Mouse (Mus musculus): ENCODE measurements at regions not wholly inside any gene's neighbourhood (a gene's known extent, or its start where the extent isn't known, plus 50 kb on each side); places are given as distances from the start of the nearest gene placed in this dataset.
A peak's percentile ranks its signal among the peaks of the same experiment; 100 is the strongest.
"Not testable (repeated sequence)": the region's sequence is repeated elsewhere in the genome, so short reads cannot be mapped to it uniquely, and the experiment has no call there.

DNA sequence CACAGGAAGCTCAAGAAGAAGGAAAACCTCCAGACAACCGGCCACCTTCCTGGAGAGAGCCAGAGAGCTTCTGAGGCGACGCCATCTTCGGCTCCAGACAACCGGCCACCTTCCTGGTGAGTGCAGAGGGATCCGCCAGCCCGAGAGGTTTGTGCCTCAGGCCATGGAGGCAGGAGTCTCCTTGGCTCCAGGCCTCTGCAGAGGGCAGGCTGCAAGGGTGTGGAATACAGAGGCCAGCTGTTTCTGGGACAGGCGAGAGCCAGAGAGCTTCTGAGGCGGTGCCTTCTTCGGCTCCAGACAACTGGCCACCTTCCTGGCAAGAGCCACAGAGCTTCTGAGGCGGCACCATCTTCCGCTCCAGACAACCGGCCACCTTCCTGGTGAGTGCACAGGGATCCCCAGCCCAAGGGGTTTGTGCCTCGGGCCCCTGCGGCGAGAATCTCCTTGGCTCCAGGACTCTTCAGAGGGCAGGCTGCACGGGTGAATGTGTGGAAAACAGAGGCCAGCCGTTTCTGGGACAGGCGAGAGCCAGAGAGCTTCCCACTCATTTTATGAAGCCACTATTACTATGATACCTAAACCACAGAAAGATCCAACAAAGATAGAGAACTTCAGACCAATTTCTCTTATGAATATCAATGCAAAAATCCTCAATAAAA lies 441.4 kb downstream of the Arl6ip6 start:
- DNase-seq: not testable (repeated sequence)

DNA sequence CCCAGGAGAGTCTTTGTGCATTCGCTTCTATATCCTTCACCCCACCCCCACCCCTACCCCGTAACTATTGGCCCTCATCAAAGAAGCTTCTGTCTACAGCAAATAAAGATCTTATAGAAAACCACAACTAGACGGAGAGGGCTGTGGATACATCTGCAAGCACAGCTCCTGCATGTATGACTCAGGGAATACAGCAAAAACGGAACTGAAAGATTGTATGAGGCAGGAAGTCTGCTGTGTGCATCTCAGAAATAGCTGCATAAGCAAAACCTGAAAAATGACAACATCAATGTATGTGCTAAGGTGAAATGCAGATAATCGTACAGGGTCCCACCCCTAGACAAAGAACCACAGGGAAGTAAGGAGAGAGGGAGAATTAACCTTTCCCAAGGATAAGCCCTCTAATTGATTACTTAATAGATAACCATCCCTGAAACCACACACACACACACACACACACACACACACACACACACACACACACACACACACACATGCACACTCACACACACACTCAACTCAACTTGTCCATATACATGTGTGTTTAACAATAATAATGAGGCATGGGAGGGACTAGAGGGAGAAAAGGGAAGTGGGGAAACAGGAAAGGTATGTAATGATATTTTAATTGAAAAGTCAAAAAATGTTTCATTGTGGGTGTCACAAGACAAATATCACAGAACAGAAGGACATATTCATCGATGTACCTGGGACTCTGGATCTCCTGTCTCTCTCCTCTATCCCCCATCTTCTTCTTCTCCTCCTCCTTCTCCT lies 416.6 kb downstream of the Rprm start:
- no peak for DNase-seq

DNA sequence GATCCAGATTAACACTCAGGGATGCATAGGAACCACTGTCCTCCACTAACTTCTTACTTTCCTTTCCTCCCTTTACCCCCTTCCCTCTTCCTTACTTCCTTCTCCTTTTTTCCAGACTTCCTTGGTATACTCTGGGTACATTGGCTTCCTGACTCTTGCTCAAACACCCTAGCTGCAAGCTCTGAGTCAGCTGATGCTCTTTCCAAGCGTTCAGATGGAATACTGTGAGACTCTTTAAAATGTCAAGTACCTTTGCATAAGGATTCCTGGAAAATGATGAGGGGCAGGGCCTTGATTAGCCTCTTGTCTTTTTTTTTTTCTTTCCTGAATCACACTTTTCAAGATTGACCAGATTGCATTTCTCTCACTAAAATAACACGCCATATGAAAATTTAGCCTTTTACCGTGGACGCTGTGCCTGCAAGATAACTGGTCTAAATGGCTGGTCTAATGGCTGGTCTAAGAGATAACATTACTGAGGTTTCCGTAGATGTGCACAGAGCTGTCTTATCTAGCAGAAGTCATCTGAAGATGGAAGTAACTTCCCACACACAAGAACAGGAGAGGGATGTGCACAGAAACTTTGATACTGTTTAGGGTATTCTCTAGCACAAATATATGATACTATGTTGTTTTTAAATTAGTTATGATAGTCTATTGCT lies 404.9 kb downstream of the Rprm start:
- DNase-seq: no peak

DNA sequence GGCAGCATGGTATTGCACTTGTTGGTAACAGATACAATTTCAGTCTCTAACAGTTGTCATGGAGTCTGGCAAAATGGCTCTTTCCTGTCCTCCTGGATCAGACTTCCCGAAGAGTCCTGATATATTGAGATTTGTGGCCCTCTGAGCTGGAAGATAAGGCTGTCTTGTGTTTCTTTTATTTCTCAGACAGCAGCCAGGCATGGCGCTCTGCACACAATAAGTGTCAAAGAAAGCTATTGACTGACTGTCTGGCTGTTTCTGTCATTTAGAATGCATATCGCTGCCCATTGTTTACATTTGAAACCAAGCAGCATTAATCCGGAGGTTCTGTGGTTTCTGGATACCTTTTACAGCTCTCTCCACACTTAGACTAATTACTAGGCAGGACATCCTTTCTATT lies 402.8 kb downstream of the Rprm start:
- DNase-seq: no peak

DNA sequence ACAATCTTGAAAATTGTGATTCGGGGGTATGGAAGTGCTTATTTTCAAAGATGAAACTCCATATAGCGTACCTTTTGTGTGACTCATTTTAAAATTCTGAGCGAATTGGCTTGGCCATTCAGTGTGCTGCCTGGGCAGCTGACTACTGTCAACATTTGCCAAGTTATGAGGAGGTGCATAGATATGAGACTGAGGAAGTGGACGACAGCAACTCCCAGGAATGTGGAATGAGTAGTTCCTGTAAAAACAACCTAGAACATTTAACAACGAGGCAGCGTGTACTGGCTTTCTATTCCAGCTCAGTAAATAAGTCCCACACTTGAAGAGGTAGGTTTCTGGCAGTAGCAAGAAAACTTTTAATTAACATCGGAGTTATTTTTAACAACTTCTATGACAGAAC lies 398.1 kb downstream of the Rprm start:
- DNase-seq: no peak

DNA sequence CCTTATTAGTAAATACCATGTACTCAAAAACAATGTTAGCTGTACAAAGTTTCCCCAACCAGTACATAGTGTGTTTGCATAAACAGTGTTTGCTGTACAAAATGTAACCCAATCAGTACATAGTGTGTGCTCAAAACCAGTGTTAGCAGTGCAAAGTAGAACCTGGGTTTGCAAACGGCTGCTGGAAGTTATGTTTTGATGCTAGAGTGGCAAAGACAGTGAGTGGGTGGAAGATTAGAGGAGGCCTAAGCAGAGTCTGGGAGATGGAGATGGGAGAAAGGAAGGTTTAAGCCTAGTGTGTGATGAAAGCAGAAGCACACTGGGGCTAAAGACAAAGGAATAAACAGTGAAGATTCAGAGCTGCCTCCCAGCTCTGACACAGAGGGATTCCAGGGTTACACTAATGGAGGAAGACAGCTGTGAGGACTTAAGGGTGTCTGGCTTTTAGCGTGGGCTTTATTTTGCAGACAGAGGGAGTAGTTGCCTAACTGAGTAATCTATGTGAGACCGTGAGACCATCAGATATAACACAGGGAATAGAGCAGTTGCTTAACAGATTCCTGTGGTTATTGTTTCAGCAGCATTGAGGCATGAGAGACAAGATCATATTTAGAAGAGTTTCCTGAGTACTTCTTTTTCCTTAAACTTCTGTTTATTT lies 396.0 kb downstream of the Rprm start:
- DNase-seq: no peak

GRCm38 (mm10) chr2:53691580-53692118 lies 393.7 kb downstream of the Rprm start:
- no peak for DNase-seq

DNA sequence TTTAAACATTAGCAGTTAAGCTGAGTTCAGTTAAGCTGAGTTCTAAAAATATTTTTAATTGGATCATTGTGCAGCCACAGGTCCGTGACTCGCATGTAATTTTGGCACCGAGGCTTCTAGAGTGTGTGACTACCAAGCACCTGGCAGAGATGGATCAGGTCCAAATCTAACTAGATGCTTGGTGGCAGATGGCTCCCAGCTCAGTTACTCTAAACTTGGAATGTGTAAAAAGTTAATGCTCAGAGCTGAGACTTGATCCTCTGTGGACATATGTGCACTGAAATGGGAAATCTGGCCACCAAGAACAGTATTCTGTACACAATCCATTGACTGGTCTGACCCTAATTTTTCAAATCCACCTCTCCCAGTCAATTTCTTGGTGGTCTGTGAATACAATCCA lies 374.1 kb downstream of the Rprm start:
- DNase-seq: peak; percentile 77

GRCm38 (mm10) chr2:53713106-53713640 lies 372.2 kb downstream of the Rprm start:
- no peak for DNase-seq

DNA sequence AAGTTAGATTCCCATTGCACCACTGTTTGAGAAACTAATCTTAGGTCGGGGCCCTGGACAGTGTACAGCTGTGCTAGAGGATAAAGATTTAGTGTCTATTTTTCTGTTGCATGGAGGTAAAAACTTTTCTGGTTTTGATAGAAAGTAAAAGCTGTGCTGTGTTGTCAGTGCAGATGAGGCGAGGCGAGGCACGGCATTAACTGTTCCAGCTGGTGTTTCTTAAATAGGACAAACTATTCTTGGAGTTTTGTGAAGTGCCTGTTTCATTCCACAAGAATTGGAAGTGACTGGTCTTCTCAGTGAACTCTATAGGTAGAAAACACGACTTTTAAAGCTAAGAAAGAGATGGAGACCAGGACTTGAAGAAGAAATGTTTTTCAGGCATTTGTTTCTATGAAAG lies 370.3 kb downstream of the Rprm start:
- no peak for DNase-seq

- no peak for DNase-seq
Observed at GRCm38 (mm10) chr2:53723231-53723630, 362.1 kb downstream of the Rprm start.

GRCm38 (mm10) chr2:53728693-53729092 lies 356.7 kb downstream of the Rprm start:
- DNase-seq: no peak

DNA sequence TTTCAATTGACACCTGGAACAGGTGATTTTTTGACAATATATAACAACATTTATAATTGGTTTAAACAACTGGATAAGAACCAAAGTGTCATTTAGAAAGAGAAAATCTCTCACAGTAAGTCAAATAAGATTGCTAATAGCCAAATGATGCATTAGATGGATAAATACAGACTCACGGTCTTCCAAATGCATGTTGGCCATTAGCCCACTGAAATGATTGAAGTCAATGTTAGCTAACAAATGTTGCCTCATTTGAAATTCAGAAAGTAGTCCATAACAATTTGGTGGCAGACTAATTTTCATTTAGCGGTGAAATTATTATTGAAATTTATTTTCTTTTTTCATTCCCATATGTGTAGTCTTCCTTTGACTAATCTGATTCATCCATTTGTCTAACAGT lies 354.9 kb downstream of the Rprm start:
- no peak for DNase-seq

DNA sequence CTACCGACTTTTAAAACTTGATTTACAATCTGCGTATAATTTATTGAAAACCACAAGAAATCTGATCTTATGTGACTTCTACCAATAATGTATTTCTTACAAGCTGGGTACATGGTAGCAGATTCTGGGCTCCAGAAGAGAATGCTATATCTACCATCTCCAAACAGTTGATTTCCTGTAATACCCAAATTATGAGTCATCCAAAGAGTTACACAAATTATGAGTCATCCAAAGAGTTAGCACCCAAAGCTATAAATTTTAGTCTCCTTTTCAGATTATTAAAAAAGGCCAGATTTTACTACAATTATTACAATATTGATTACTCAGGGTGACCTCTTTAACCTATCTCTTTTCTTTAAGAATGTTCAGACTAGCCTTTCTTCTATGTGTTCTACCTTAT lies 321.9 kb downstream of the Rprm start:
- no peak for DNase-seq

DNA sequence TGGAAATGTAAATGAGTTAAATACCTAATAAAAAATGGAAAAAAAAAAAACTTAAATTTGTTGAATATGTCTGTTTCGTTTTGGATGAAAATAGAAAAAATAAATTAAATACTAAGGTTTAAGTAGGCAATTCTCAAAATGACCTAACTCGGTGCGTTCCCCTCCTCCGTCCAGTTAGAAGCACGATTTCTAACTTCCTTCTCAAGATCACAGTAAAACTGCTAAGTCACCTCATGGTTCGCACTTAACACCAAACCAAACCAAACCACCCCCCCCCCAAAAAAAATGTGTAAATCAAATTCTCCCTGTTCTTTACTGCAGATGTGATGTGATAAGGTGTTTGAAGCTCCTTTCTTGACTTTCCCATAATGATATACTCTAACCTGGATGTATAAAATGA lies 303.3 kb downstream of the Rprm start:
- not testable (repeated sequence) for DNase-seq

- DNase-seq: not testable (repeated sequence)
Observed at GRCm38 (mm10) chr2:53788599-53788998, 296.8 kb downstream of the Rprm start.

DNA sequence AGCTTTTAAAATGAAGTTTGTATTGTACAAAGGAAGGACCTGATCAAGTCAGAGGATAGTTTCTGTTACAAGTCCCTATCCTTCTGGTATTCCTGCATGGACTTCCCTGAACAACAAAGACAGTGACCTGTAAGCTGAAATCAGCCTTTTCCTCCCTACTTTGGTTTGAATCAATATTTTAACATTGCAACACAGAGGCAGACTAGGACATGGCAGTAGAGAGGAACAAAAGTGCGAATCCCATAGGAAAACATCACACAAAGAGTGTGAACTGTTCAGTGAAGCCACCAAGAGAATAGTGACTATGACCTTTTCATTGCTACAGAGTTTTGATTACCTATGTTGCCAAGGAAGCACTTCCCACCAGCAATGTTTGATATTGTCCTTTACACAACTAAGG lies 288.7 kb downstream of the Rprm start:
- DNase-seq: no peak

- DNase-seq: no peak
Observed at GRCm38 (mm10) chr2:53803666-53804065, 281.7 kb downstream of the Rprm start.

- no peak for DNase-seq
Observed at GRCm38 (mm10) chr2:53850815-53851528, 234.4 kb downstream of the Rprm start.
